Mouse (Mus musculus): ENCODE results near the gene Olfr718-ps1. TPM values are rescaled to one million over a fixed set of nuclear protein-coding genes. Genes with fewer than 3 reads are reported as not detected.
"Not testable (repeated sequence)": the region's sequence is repeated elsewhere in the genome, so short reads cannot be mapped to it uniquely, and the experiment has no call there.

Gene Olfr718-ps1
- 0.07 TPM in 1 of 2 replicates, not detected in the other for polyA plus RNA-seq (2014; fragmentation: Nextera tagmentation; extraction: Ambion mirVana)

- 77% methylated on average over 3 of the region's 3 CpGs for WGBS
- no peak for ATAC-seq (replicated peaks; ENCODE audit: low FRiP score)
Measured at GRCm38 (mm10) chr5:143147481-143147880, at the start of gene Olfr718-ps1. Gene Olfr718-ps1, minus strand, starts transcription at chr5:143147581.

GRCm38 (mm10) chr5:143196506-143196905 is 49.1 kb upstream of the Olfr718-ps1 start:
- no peak overlapping the region for H3K4me3 ChIP-seq (ENCODE audit: low read depth, low read length)
- no peak overlapping the region for H3K9ac ChIP-seq (ENCODE audit: low read length)
- H3K27ac ChIP-seq (ENCODE audit: low read depth, low read length): no peak overlapping the region
- H3K4me1 ChIP-seq (replicated peaks; ENCODE audit: control insufficient read depth, insufficient read depth, low read length): no peaks in the 10 kb centered on the region
- H3K36me3 ChIP-seq (ENCODE audit: control insufficient read depth, insufficient read depth, low read length): no peaks in the 10 kb centered on the region
- no peak overlapping the region for H3K4me2 ChIP-seq (ENCODE audit: low read depth, low read length, severe bottlenecking)
- WGBS: 85% methylated on average over 4 of the region's 4 CpGs
- no peaks in the 10 kb centered on the region for H3K27me3 ChIP-seq (ENCODE audit: control insufficient read depth, insufficient read depth, low read length)
- ATAC-seq (replicated peaks; ENCODE audit: low FRiP score): no peak
- no peak for DNase-seq (ENCODE audit: low spot score)
- no peaks in the 10 kb centered on the region for H3K9me3 ChIP-seq (ENCODE audit: control insufficient read depth, low read length)

More at GRCm38 (mm10) chr5:143147481-143147880, at the start of gene Olfr718-ps1:
- Histone ChIP-seq H3K9me3 (ENCODE audit: control insufficient read depth, low read length) (no peaks in the 10 kb centered on the region; the same call in 1 of the 2 replicates), H3K36me3 (ENCODE audit: control insufficient read depth, insufficient read depth, low read length) (no peaks in the 10 kb centered on the region), H3K9ac (ENCODE audit: low read length) (no peak within 1 kb of the TSS), H3K27me3 (ENCODE audit: control insufficient read depth, insufficient read depth, low read length) (no peaks in the 10 kb centered on the region), H3K4me1 (replicated peaks; ENCODE audit: control insufficient read depth, insufficient read depth, low read length) (no peaks in the 10 kb centered on the region), H3K4me2 (ENCODE audit: low read depth, low read length, severe bottlenecking) (no peak within 1 kb of the TSS), H3K27ac (ENCODE audit: low read depth, low read length) (no peak within 1 kb of the TSS), H3K4me3 (ENCODE audit: low read depth, low read length) (no peak within 1 kb of the TSS)
- no peak for DNase-seq (ENCODE audit: low spot score)

- H3K9me3 ChIP-seq (ENCODE audit: control insufficient read depth, low read length): no peaks in the 10 kb centered on the region
- H3K4me2 ChIP-seq (ENCODE audit: low read depth, low read length, severe bottlenecking): no peak overlapping the region
- H3K9ac ChIP-seq (ENCODE audit: low read length): no peak overlapping the region
- no peaks in the 10 kb centered on the region for H3K36me3 ChIP-seq (ENCODE audit: control insufficient read depth, insufficient read depth, low read length)
- 84% methylated on average over 2 of the region's 2 CpGs for WGBS
- H3K27me3 ChIP-seq (ENCODE audit: control insufficient read depth, insufficient read depth, low read length): no peaks in the 10 kb centered on the region
- H3K4me3 ChIP-seq (ENCODE audit: low read depth, low read length): no peak overlapping the region
- H3K27ac ChIP-seq (ENCODE audit: low read depth, low read length): no peak overlapping the region
- ATAC-seq (replicated peaks; ENCODE audit: low FRiP score) (no peak), DNase-seq (ENCODE audit: low spot score) (no peak)
- H3K4me1 ChIP-seq (replicated peaks; ENCODE audit: control insufficient read depth, insufficient read depth, low read length): no peaks in the 10 kb centered on the region
Measured at GRCm38 (mm10) chr5:143195166-143195565, 47.8 kb upstream of the Olfr718-ps1 start.

- DNase-seq (ENCODE audit: low spot score); H3K4me1 ChIP-seq (replicated peaks; ENCODE audit: control insufficient read depth, insufficient read depth, low read length); H3K27ac ChIP-seq (ENCODE audit: low read depth, low read length); H3K4me2 ChIP-seq (ENCODE audit: low read depth, low read length, severe bottlenecking); H3K9ac ChIP-seq (ENCODE audit: low read length); H3K4me3 ChIP-seq (ENCODE audit: low read depth, low read length); H3K9me3 ChIP-seq (ENCODE audit: control insufficient read depth, low read length); H3K27me3 ChIP-seq (ENCODE audit: control insufficient read depth, insufficient read depth, low read length); ATAC-seq (replicated peaks; ENCODE audit: low FRiP score); H3K36me3 ChIP-seq (ENCODE audit: control insufficient read depth, insufficient read depth, low read length): not testable (repeated sequence)
- WGBS: 76% methylated on average over 8 of the region's 8 CpGs
Measured at GRCm38 (mm10) chr5:143194747-143195146, 47.4 kb upstream of the Olfr718-ps1 start.

- H3K4me1 ChIP-seq (replicated peaks; ENCODE audit: control insufficient read depth, insufficient read depth, low read length): no peaks in the 10 kb centered on the region
- no peak overlapping the region for H3K9ac ChIP-seq (ENCODE audit: low read length)
- H3K27ac ChIP-seq (ENCODE audit: low read depth, low read length): no peak overlapping the region
- no peaks in the 10 kb centered on the region for H3K36me3 ChIP-seq (ENCODE audit: control insufficient read depth, insufficient read depth, low read length)
- H3K4me3 ChIP-seq (ENCODE audit: low read depth, low read length): no peak overlapping the region
- no peak for ATAC-seq (replicated peaks; ENCODE audit: low FRiP score)
- H3K27me3 ChIP-seq (ENCODE audit: control insufficient read depth, insufficient read depth, low read length): no peaks in the 10 kb centered on the region
- no peak for DNase-seq (ENCODE audit: low spot score)
- H3K9me3 ChIP-seq (ENCODE audit: control insufficient read depth, low read length): no peaks in the 10 kb centered on the region
- no peak overlapping the region for H3K4me2 ChIP-seq (ENCODE audit: low read depth, low read length, severe bottlenecking)
- WGBS: 93% methylated on average over 8 of the region's 8 CpGs
Measured at GRCm38 (mm10) chr5:143192806-143193205, 45.4 kb upstream of the Olfr718-ps1 start.

GRCm38 (mm10) chr5:143188014-143188413 is 40.6 kb upstream of the Olfr718-ps1 start:
- not testable (repeated sequence) for H3K36me3 ChIP-seq (ENCODE audit: control insufficient read depth, insufficient read depth, low read length); H3K9me3 ChIP-seq (ENCODE audit: control insufficient read depth, low read length); H3K9ac ChIP-seq (ENCODE audit: low read length); H3K4me3 ChIP-seq (ENCODE audit: low read depth, low read length); ATAC-seq (replicated peaks; ENCODE audit: low FRiP score); H3K27ac ChIP-seq (ENCODE audit: low read depth, low read length); H3K4me2 ChIP-seq (ENCODE audit: low read depth, low read length, severe bottlenecking); H3K27me3 ChIP-seq (ENCODE audit: control insufficient read depth, insufficient read depth, low read length); H3K4me1 ChIP-seq (replicated peaks; ENCODE audit: control insufficient read depth, insufficient read depth, low read length); DNase-seq (ENCODE audit: low spot score)
- no CpG with 5 or more reads among the region's 1 CpGs for WGBS

GRCm38 (mm10) chr5:143180255-143181076 is 33.1 kb upstream of the Olfr718-ps1 start, which contains the start of the genes Rbak and Spdye4b:
Gene Rbak, minus strand, starts transcription at chr5:143180775.
Gene Spdye4b, plus strand, starts transcription at chr5:143181017.
- no peaks in the 10 kb centered on the region for H3K27me3 ChIP-seq (ENCODE audit: control insufficient read depth, insufficient read depth, low read length)
- H3K27ac ChIP-seq (ENCODE audit: low read depth, low read length): peak within 1 kb of the TSS; percentile 70
- peak within 1 kb of the TSS; percentile 60 for H3K4me2 ChIP-seq (ENCODE audit: low read depth, low read length, severe bottlenecking)
- H3K4me1 ChIP-seq (replicated peaks; ENCODE audit: control insufficient read depth, insufficient read depth, low read length): no peaks in the 10 kb centered on the region
- peak within 1 kb of the TSS; percentile 81 for H3K4me3 ChIP-seq (ENCODE audit: low read depth, low read length)
- under 1% methylated on average over 58 of the region's 58 CpGs for WGBS
- H3K9me3 ChIP-seq (ENCODE audit: control insufficient read depth, low read length): no peaks in the 10 kb centered on the region; the same call in 1 of the 2 replicates
- DNase-seq (ENCODE audit: low spot score): peak; percentile 95
- H3K36me3 ChIP-seq (ENCODE audit: control insufficient read depth, insufficient read depth, low read length): peaks cover 11% of the 10 kb centered on the region
- peak; percentile 95 for ATAC-seq (replicated peaks; ENCODE audit: low FRiP score)
- peak within 1 kb of the TSS; percentile 88 for H3K9ac ChIP-seq (ENCODE audit: low read length)

- Histone ChIP-seq H3K9ac (ENCODE audit: low read length) (no peak overlapping the region), H3K36me3 (ENCODE audit: control insufficient read depth, insufficient read depth, low read length) (peaks cover 18% of the 10 kb centered on the region), H3K4me1 (replicated peaks; ENCODE audit: control insufficient read depth, insufficient read depth, low read length) (no peaks in the 10 kb centered on the region), H3K4me2 (ENCODE audit: low read depth, low read length, severe bottlenecking) (no peak overlapping the region), H3K27me3 (ENCODE audit: control insufficient read depth, insufficient read depth, low read length) (no peaks in the 10 kb centered on the region), H3K4me3 (ENCODE audit: low read depth, low read length) (no peak overlapping the region), H3K9me3 (ENCODE audit: control insufficient read depth, low read length) (no peaks in the 10 kb centered on the region; the same call in 1 of the 2 replicates), H3K27ac (ENCODE audit: low read depth, low read length) (no peak overlapping the region)
- 43% methylated on average over 6 of the region's 6 CpGs for WGBS
- DNase-seq (ENCODE audit: low spot score): no peak
- ATAC-seq (replicated peaks; ENCODE audit: low FRiP score): no peak
Measured at GRCm38 (mm10) chr5:143179179-143179578, 31.8 kb upstream of the Olfr718-ps1 start.
